Mouse (Mus musculus): Measurements from ENCODE around the gene BC067074. TPM values are rescaled to one million over a fixed set of nuclear protein-coding genes. Genes with fewer than 3 reads are reported as not detected.

The BC067074 gene
- polyA plus RNA-seq, 1 experiment from 2014 or later, result 3.1 TPM

GRCm38 (mm10) chr13:113325678-113326077 lies 32.7 kb downstream of the BC067074 start:
- Histone ChIP-seq H3K9ac (no peak overlapping the region), H3K4me2 (no peak overlapping the region), H3K9me3 (peaks cover 8% of the 10 kb centered on the region), H3K27ac (replicated peaks) (no peak overlapping the region), H3K27me3 (replicated peaks) (no peaks in the 10 kb centered on the region), H3K36me3 (peaks cover 22% of the 10 kb centered on the region), H3K4me3 (no peak overlapping the region), H3K4me1 (no peaks in the 10 kb centered on the region)
- WGBS, result 46% methylated on average over 3 of the region's 3 CpGs
- no peak for ATAC-seq (ENCODE audit: extremely low read depth, insufficient number of reproducible peaks, low FRiP score, low TSS enrichment)

GRCm38 (mm10) chr13:113332256-113332655 lies 39.3 kb downstream of the BC067074 start:
- ATAC-seq (ENCODE audit: extremely low read depth, insufficient number of reproducible peaks, low FRiP score, low TSS enrichment), result no peak
- no peaks in the 10 kb centered on the region for H3K27me3 ChIP-seq (replicated peaks)
- H3K4me2 ChIP-seq, result no peak overlapping the region
- no peak overlapping the region for H3K27ac ChIP-seq (replicated peaks)
- H3K4me1 ChIP-seq, result 0 out of 2 replicates have a peak, but pooled peaks cover under 1% of the 10 kb centered on the region
- H3K36me3 ChIP-seq, result peaks cover 25% of the 10 kb centered on the region
- no peak overlapping the region for H3K4me3 ChIP-seq
- WGBS, result 63% methylated on average over 7 of the region's 7 CpGs
- no peak overlapping the region for H3K9ac ChIP-seq
- H3K9me3 ChIP-seq, result peaks cover 8% of the 10 kb centered on the region

- Histone ChIP-seq H3K27ac (replicated peaks) (no peak overlapping the region), H3K9me3 (peaks cover 8% of the 10 kb centered on the region), H3K9ac (no peak overlapping the region), H3K4me3 (no peak overlapping the region), H3K36me3 (peaks cover 25% of the 10 kb centered on the region), H3K4me1 (0 out of 2 replicates have a peak, but pooled peaks cover 5% of the 10 kb centered on the region), H3K4me2 (no peak overlapping the region), H3K27me3 (replicated peaks) (no peaks in the 10 kb centered on the region)
- no peak for ATAC-seq (ENCODE audit: extremely low read depth, insufficient number of reproducible peaks, low FRiP score, low TSS enrichment)
- WGBS, result 74% methylated on average over 6 of the region's 6 CpGs
These were observed 40.4 kb downstream of the BC067074 start for GRCm38 (mm10) chr13:113333374-113333773.

- Histone ChIP-seq H3K4me1 (0 out of 2 replicates have a peak, but pooled peaks cover 5% of the 10 kb centered on the region), H3K27ac (replicated peaks) (no peak overlapping the region), H3K27me3 (replicated peaks) (no peaks in the 10 kb centered on the region), H3K4me2 (no peak overlapping the region), H3K4me3 (no peak overlapping the region), H3K9me3 (peaks cover 8% of the 10 kb centered on the region), H3K36me3 (peaks cover 24% of the 10 kb centered on the region), H3K9ac (no peak overlapping the region)
- 72% methylated on average over 5 of the region's 5 CpGs for WGBS
- ATAC-seq (ENCODE audit: extremely low read depth, insufficient number of reproducible peaks, low FRiP score, low TSS enrichment), result no peak
These were observed 41.0 kb downstream of the BC067074 start for GRCm38 (mm10) chr13:113333931-113334330.

GRCm38 (mm10) chr13:113334773-113335172 lies 41.8 kb downstream of the BC067074 start:
- no peak for ATAC-seq (ENCODE audit: extremely low read depth, insufficient number of reproducible peaks, low FRiP score, low TSS enrichment)
- no peak overlapping the region for H3K4me2 ChIP-seq
- WGBS, result 53% methylated on average over 4 of the region's 4 CpGs
- H3K4me3 ChIP-seq, result no peak overlapping the region
- no peaks in the 10 kb centered on the region for H3K27me3 ChIP-seq (replicated peaks)
- H3K27ac ChIP-seq (replicated peaks), result no peak overlapping the region
- no peak overlapping the region for H3K9ac ChIP-seq
- peaks cover 15% of the 10 kb centered on the region for H3K36me3 ChIP-seq
- peaks cover 8% of the 10 kb centered on the region for H3K9me3 ChIP-seq
- H3K4me1 ChIP-seq, result 0 out of 2 replicates have a peak, but pooled peaks cover 5% of the 10 kb centered on the region

- H3K4me3 ChIP-seq, result no peak overlapping the region
- no peak overlapping the region for H3K27ac ChIP-seq (replicated peaks)
- no peaks in the 10 kb centered on the region for H3K9me3 ChIP-seq
- no peak overlapping the region for H3K4me2 ChIP-seq
- ATAC-seq (ENCODE audit: extremely low read depth, insufficient number of reproducible peaks, low FRiP score, low TSS enrichment), result no peak
- H3K36me3 ChIP-seq, result no peaks in the 10 kb centered on the region
- 57% methylated on average over 6 of the region's 6 CpGs for WGBS
- no peak overlapping the region for H3K9ac ChIP-seq
- H3K27me3 ChIP-seq (replicated peaks), result no peaks in the 10 kb centered on the region
- 0 out of 2 replicates have a peak, but pooled peaks cover 5% of the 10 kb centered on the region for H3K4me1 ChIP-seq
These were observed 44.4 kb downstream of the BC067074 start for GRCm38 (mm10) chr13:113337223-113337858.

GRCm38 (mm10) chr13:113340644-113341043 lies 47.7 kb downstream of the BC067074 start:
- Histone ChIP-seq H3K4me3 (no peak overlapping the region), H3K27me3 (replicated peaks) (no peaks in the 10 kb centered on the region), H3K9me3 (no peaks in the 10 kb centered on the region), H3K4me2 (no peak overlapping the region), H3K27ac (replicated peaks) (no peak overlapping the region), H3K4me1 (0 out of 2 replicates have a peak, but pooled peaks cover 5% of the 10 kb centered on the region), H3K36me3 (no peaks in the 10 kb centered on the region), H3K9ac (no peak overlapping the region)
- no peak for ATAC-seq (ENCODE audit: extremely low read depth, insufficient number of reproducible peaks, low FRiP score, low TSS enrichment)
- WGBS, result 55% methylated on average over 2 of the region's 2 CpGs

GRCm38 (mm10) chr13:113341161-113341560 lies 48.2 kb downstream of the BC067074 start:
- H3K4me1 ChIP-seq, result 0 out of 2 replicates have a peak, but pooled peaks cover 5% of the 10 kb centered on the region
- H3K9ac ChIP-seq, result no peak overlapping the region
- H3K36me3 ChIP-seq, result no peaks in the 10 kb centered on the region
- ATAC-seq (ENCODE audit: extremely low read depth, insufficient number of reproducible peaks, low FRiP score, low TSS enrichment), result no peak
- no peak overlapping the region for H3K4me2 ChIP-seq
- H3K27me3 ChIP-seq (replicated peaks), result no peaks in the 10 kb centered on the region
- H3K9me3 ChIP-seq, result no peaks in the 10 kb centered on the region
- H3K27ac ChIP-seq (replicated peaks), result no peak overlapping the region
- no peak overlapping the region for H3K4me3 ChIP-seq

GRCm38 (mm10) chr13:113342355-113342919 lies 49.5 kb downstream of the BC067074 start:
- Histone ChIP-seq H3K9me3 (no peaks in the 10 kb centered on the region), H3K27ac (replicated peaks) (no peak overlapping the region), H3K4me1 (0 out of 2 replicates have a peak, but pooled peaks cover 2% of the 10 kb centered on the region), H3K4me2 (no peak overlapping the region), H3K4me3 (no peak overlapping the region), H3K27me3 (replicated peaks) (no peaks in the 10 kb centered on the region), H3K36me3 (no peaks in the 10 kb centered on the region), H3K9ac (no peak overlapping the region)
- 54% methylated on average over 10 of the region's 10 CpGs for WGBS
- no peak for ATAC-seq (ENCODE audit: extremely low read depth, insufficient number of reproducible peaks, low FRiP score, low TSS enrichment)

- no peak for ATAC-seq (ENCODE audit: extremely low read depth, insufficient number of reproducible peaks, low FRiP score, low TSS enrichment)
- Histone ChIP-seq H3K4me1 (peaks cover 20% of the 10 kb centered on the region), H3K9ac (no peak overlapping the region), H3K9me3 (no peaks in the 10 kb centered on the region), H3K4me2 (no peak overlapping the region), H3K27me3 (replicated peaks) (no peaks in the 10 kb centered on the region), H3K4me3 (no peak overlapping the region), H3K36me3 (no peaks in the 10 kb centered on the region), H3K27ac (replicated peaks) (no peak overlapping the region)
- WGBS, result 69% methylated on average over 11 of the region's 11 CpGs
These were observed 57.9 kb downstream of the BC067074 start for GRCm38 (mm10) chr13:113350743-113351430.

- no peak overlapping the region for H3K27ac ChIP-seq (replicated peaks)
- peaks cover 31% of the 10 kb centered on the region for H3K4me1 ChIP-seq
- H3K4me3 ChIP-seq, result no peak overlapping the region
- H3K4me2 ChIP-seq, result no peak overlapping the region
- no peak overlapping the region for H3K9ac ChIP-seq
- no peaks in the 10 kb centered on the region for H3K27me3 ChIP-seq (replicated peaks)
- no peaks in the 10 kb centered on the region for H3K36me3 ChIP-seq
- ATAC-seq (ENCODE audit: extremely low read depth, insufficient number of reproducible peaks, low FRiP score, low TSS enrichment), result no peak
- WGBS, result 76% methylated on average over 3 of the region's 3 CpGs
- H3K9me3 ChIP-seq, result no peaks in the 10 kb centered on the region
These were observed 60.6 kb downstream of the BC067074 start for GRCm38 (mm10) chr13:113353546-113353945.

Measured in heart, embryonic 13.5 days (tissue).